Mouse (Mus musculus): Measurements from ENCODE around the gene Cir1.

The Cir1 gene

GRCm38 (mm10) chr2:73298841-73299240, 13.7 kb downstream of the Cir1 start:
- no peak for DNase-seq

- DNase-seq, result no peak
Observed at GRCm38 (mm10) chr2:73298154-73298553, 14.3 kb downstream of the Cir1 start.

GRCm38 (mm10) chr2:73295023-73295422, 17.5 kb downstream of the Cir1 start:
- DNase-seq, result no peak

GRCm38 (mm10) chr2:73291130-73291529, 21.4 kb downstream of the Cir1 start:
- no peak for DNase-seq

- DNase-seq, result no peak
Observed at GRCm38 (mm10) chr2:73285630-73286029, 26.9 kb downstream of the Cir1 start.

GRCm38 (mm10) chr2:73281707-73282106, 30.8 kb downstream of the Cir1 start:
- no peak for DNase-seq

- no peak for DNase-seq
Observed at GRCm38 (mm10) chr2:73281048-73281661, 31.3 kb downstream of the Cir1 start.

- no peak for DNase-seq
Observed at GRCm38 (mm10) chr2:73280356-73281047, 32.0 kb downstream of the Cir1 start.

DNA sequence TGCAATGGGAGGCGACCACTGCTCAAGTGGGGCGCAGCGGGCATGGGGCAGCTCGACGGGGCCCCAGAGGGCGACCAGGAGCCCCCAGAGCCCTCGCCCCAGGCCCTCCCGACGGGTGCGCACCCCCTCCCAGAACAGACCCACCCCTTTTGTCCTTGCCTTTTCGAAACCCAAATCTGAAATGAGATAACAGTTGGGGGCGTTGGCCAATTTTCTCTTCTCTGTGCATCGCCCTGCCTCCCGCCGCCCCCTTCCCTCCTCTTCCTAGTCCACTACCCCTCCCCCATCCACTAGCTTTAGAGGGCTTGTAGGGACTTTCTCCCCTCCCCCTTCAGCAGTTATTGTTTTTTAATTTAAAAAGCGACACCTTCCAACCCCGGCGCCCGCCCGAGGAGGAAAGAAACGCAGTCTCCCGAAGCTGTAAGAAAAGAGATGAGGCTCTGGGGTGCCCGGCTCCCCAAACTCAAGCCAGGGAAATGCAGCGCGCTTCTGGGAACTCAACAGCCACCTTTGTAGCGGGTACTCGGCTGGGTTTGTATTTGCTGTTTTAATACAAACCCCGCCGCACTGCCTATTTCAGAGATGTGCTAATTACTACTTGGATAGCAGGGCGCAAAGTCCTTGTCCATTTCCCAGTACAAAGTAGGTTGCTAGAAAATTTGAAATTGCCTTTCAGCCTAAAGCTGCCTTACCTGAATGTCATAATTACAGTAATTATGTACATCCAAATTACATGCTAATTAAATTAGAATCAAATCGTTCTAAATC, 33.0 kb downstream of the Cir1 start:
- DNase-seq, result no peak

- DNase-seq, result no peak
Observed at GRCm38 (mm10) chr2:73278869-73279268, 33.6 kb downstream of the Cir1 start.

DNA sequence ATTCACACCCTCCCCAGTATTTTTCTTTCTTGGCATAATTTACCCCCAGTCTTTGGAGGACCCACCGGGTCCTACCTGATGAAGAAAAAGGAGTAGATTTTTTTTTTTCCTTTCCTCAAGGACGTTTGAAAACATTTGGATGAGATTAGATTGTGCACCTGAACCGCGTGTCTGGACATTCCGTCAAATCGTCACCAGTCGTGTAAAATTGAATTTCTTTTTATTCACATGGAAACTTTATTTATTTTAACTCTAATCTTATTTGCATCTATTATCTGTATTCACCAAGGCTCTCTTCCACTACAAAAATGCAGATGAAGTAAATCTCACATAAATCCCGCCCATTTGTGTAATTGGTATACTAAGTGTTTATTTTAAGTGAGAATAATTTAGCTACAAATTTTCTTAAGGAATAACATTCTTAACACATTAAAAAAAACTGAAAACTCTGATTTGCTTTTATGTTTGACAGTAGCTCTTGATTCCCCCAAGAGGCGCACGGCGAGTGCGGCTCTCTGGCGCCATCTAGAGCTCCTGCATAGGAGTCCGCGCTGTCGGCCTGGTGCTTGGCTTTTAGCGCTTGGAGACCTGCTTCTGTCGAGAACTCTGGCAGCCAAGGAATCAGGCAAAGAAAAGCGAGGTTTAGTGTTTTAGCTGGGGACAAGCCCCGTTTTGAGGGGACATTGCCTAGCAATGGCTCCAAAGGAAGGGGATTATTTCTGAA, 34.2 kb downstream of the Cir1 start:
- peak; percentile 84 for DNase-seq

- DNase-seq, result no peak
Observed at GRCm38 (mm10) chr2:73277709-73278075, 34.8 kb downstream of the Cir1 start.

DNA sequence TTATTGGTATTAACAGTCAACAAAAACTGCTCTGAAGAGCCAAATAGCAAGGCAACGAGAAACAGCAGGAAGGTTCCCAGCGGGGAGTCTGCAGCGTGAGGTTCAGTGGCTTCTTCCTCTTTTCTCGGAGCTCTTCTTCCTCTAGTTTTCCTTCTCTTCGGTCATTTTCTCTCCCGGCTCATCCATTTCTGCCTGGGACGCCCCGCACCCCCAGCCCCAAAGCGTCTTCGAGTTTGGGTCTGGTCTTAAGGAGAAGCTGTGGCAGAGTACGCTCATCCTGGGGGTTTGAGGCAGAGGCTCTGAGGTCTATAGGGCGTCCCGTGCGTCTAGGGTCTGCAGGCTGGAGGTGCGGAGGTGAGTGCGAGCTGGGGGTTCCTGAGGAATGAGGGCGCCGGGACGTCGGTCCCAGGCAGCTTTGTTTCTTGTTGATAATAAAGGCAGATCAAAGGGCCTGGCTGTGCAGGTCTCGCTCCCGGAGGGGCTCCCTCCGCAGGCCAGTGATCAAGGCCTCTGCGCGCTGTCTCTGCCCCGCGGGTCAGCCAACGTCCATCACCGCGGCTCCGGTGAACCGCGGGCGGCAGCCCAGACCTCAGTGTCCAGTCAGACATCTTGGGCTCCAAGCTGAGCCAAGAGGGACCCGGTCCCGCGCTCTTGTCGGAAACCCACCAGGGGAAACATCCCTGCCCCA, 35.3 kb downstream of the Cir1 start:
- DNase-seq, result no peak

DNA sequence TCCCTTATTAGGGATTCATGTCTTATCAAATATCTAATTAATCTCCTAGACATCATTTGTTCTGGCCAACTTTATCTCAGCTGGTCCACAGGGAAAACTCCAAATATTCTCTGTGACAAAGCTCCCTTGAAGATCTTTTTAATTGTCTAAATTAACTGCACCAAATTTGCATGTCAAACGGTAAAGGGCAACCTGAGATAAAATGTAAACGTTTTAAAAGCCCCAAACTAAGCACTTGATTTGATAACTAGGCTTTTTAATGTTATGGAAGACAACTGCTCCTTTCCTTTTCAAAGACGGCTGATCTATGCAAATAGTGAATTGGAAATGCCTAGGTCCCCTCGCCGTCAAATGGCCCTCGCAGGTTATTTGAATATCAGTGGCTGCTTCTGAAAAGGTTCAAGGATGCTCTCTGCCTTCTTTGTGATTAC, 36.3 kb downstream of the Cir1 start:
- no peak for DNase-seq

GRCm38 (mm10) chr2:73275261-73276040, 37.0 kb downstream of the Cir1 start:
- no peak for DNase-seq

- no peak for DNase-seq
Observed at GRCm38 (mm10) chr2:73274119-73274920, 38.2 kb downstream of the Cir1 start.

DNA sequence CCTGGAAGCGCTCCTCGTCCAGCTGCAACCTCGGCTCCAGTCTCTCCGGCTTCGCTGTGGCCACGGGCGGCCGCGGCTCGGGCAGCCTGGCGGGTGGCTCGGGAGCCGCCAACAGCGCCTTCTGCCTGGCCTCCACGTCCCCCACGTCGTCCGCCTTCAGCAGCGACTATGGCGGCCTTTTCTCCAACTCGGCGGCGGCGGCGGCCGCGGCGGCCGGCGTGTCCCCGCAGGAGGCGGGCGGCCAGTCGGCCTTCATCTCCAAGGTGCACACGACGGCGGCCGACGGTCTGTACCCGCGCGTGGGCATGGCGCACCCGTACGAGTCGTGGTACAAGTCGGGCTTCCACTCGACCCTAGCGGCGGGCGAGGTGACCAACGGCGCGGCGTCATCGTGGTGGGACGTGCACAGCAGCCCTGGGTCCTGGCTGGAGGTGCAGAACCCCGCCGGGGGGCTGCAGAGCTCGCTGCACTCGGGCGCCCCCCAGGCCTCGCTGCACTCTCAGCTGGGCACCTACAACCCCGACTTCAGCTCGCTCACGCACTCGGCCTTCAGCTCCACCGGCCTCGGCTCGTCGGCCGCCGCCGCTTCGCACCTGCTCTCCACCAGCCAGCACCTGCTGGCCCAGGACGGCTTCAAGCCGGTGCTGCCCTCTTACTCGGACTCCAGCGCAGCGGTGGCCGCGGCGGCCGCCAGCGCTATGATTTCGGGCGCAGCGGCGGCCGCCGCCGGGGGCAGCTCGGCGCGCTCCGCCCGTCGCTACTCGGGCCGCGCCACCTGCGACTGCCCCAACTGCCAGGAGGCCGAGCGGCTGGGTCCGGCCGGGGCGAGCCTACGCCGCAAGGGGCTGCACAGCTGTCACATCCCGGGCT, 39.0 kb downstream of the Cir1 start:
- DNase-seq, result no peak

- no peak for DNase-seq
Observed at GRCm38 (mm10) chr2:73272351-73273248, 39.9 kb downstream of the Cir1 start.
